ENCODE assay signal across 28 mouse cellular contexts in the genomic region with DNA sequence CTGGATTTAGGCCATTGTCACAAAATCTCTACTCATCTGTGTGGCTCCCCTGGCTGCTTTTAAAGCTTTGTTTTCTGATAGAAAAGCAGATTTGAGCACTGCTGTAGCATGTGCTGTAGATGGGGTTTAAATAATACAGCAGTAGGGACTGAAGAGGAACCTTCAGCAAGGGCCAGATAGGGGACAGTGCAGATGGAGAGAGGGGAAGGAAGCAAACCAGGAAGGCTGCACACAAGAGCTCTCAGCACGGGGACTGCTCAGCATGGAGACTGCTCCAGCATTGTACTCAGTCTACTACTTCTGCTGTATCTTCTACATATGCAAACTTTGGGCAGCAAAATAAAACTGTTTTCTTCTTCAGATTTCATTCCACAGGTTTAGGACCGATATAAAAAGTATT.
DNase-seq lines count a peak whose midpoint lies in the region; ATAC-seq and TF ChIP-seq lines count a peak whose summit lies in the region.
"Had no signal": no experiment of that assay in that cellular context is flagged by ENCODE, and none has a peak within 500 bp of the region (broad histone marks: within the 10 kb centered on the region; RNA-seq: fewer than 3 reads in every experiment).

No protein-coding gene starts in this region.

- no peak overlapping the region for H3K27ac ChIP-seq in MEL (ENCODE audit: control insufficient read depth, low read depth, low read length)
- H3K27ac ChIP-seq: embryonic facial prominence, embryonic 10.5 days; embryonic facial prominence, embryonic 13.5 days; forebrain, embryonic 12.5 days; heart, adult 2 months; heart, embryonic 10.5 days; heart, embryonic 13.5 days; hindbrain, embryonic 12.5 days; hindbrain, embryonic 15.5 days had no signal

- H3K9ac ChIP-seq in MEL (ENCODE audit: control insufficient read depth, low read depth, low read length, poor library complexity, severe bottlenecking): no peak overlapping the region
- H3K9ac ChIP-seq: embryonic facial prominence, embryonic 13.5 days; forebrain, embryonic 12.5 days; forebrain, postnatal 0 days; heart, embryonic 13.5 days; hindbrain, embryonic 12.5 days; hindbrain, embryonic 15.5 days had no signal

- no peak for TF ChIP-seq EP300 in MEL (IDR thresholded peaks at IDR 0.05; ENCODE audit: low read depth in 1 of 2, low read length in 2 of 2)

- H3K79me2 ChIP-seq in MEL (ENCODE audit: control insufficient read depth, insufficient read depth, low read length, poor library complexity): no peaks in the 10 kb centered on the region
- H3K79me2 ChIP-seq in myocyte (ENCODE audit: control insufficient read depth, insufficient read depth): peaks cover 86% of the 10 kb centered on the region

- DNase-seq in frontal cortex, postnatal 10 days (ENCODE audit: low spot score in 2 of 2): no peak
- DNase-seq in MEL (ENCODE audit: low read depth, low spot score): peak; percentile 30
- DNase-seq in cerebellum, adult 9-10 months: no peak
- no peak for DNase-seq in thymus, postnatal 36 days
- DNase-seq: adrenal gland, adult 2 months; adrenal gland, postnatal 14 days; cerebellum, adult 11 months; cerebellum, adult 2 months; cerebellum, postnatal 10 days; cerebellum, postnatal 36 days; forebrain, postnatal 0 days; gastrocnemius, postnatal 10 days; gastrocnemius, postnatal 36 days; heart, adult 2 months; heart, postnatal 14 days; heart, postnatal 4 days had no signal

- H3K4me3 ChIP-seq in MEL (ENCODE audit: control insufficient read depth in 1 of 2, insufficient read depth in 1 of 2, low read depth in 2 of 2, low read length in 2 of 2) (no peak overlapping the region), myocyte (no peak overlapping the region)
- H3K4me3 ChIP-seq: embryonic facial prominence, embryonic 10.5 days; embryonic facial prominence, embryonic 13.5 days; erythroblast, embryonic 14.5 days; forebrain, embryonic 12.5 days; heart, adult 2 months; heart, embryonic 10.5 days; heart, embryonic 13.5 days; hindbrain, embryonic 12.5 days; hindbrain, embryonic 15.5 days had no signal

- TF ChIP-seq CTCF in MEL (IDR thresholded peaks at IDR 0.05 in 2 of 3, conservative IDR thresholded peaks at IDR 0.05 in 1 of 3; ENCODE audit: control insufficient read depth in 1 of 3, insufficient read depth in 1 of 3, low read depth in 2 of 3, low read length in 3 of 3, poor library complexity in 1 of 3, severe bottlenecking in 1 of 3): no peak

- no peaks in the 10 kb centered on the region for H3K36me3 ChIP-seq in MEL (ENCODE audit: control insufficient read depth in 1 of 2, insufficient read depth in 2 of 2, low read length in 2 of 2)
- H3K36me3 ChIP-seq in myocyte (ENCODE audit: control insufficient read depth, insufficient read depth): no peaks in the 10 kb centered on the region
- H3K36me3 ChIP-seq: embryonic facial prominence, embryonic 10.5 days; embryonic facial prominence, embryonic 13.5 days; forebrain, embryonic 12.5 days; heart, embryonic 10.5 days; heart, embryonic 13.5 days; hindbrain, embryonic 12.5 days; hindbrain, embryonic 15.5 days had no signal

- peaks cover 0 to 10% of the 10 kb centered on the region in 2 experiments; a peak in 3 of 4 replicates for H3K27me3 ChIP-seq in MEL (ENCODE audit: control insufficient read depth in 1 of 2, insufficient read depth in 2 of 2, low read length in 2 of 2)
- H3K27me3 ChIP-seq in myocyte (ENCODE audit: control insufficient read depth, insufficient read depth, insufficient read length): no peaks in the 10 kb centered on the region
- H3K27me3 ChIP-seq: embryonic facial prominence, embryonic 13.5 days; forebrain, embryonic 12.5 days; heart, embryonic 13.5 days; hindbrain, embryonic 12.5 days; hindbrain, embryonic 15.5 days had no signal

- H3K9me3 ChIP-seq in MEL (replicated peaks; ENCODE audit: insufficient read depth, low read length): no peaks in the 10 kb centered on the region
- H3K9me3 ChIP-seq: embryonic facial prominence, embryonic 10.5 days; embryonic facial prominence, embryonic 13.5 days; forebrain, embryonic 12.5 days; heart, embryonic 10.5 days; heart, embryonic 13.5 days; hindbrain, embryonic 12.5 days; hindbrain, embryonic 15.5 days had no signal

- 0 out of 2 replicates have a peak, but pooled peaks have one; percentile 11 for ATAC-seq in frontal cortex, adult (ENCODE audit: low TSS enrichment)
- ATAC-seq in common myeloid progenitor, adult 5-6 weeks (replicated peaks; ENCODE audit: low read depth, poor library complexity, severe bottlenecking): peak; percentile 84
- ATAC-seq: forebrain, postnatal 0 days; intestine, postnatal 0 days had no signal

- TF ChIP-seq RAD21 in MEL (IDR thresholded peaks at IDR 0.05; ENCODE audit: low read depth, low read length): no peak

- no peaks in the 10 kb centered on the region for H3K4me1 ChIP-seq in MEL (ENCODE audit: control insufficient read depth in 1 of 2, insufficient read depth in 2 of 2, low read length in 2 of 2)
- H3K4me1 ChIP-seq: embryonic facial prominence, embryonic 10.5 days; embryonic facial prominence, embryonic 13.5 days; heart, embryonic 10.5 days had no signal

- TF ChIP-seq POLR2A in MEL (IDR thresholded peaks at IDR 0.05; ENCODE audit: control insufficient read depth in 1 of 2, insufficient read depth in 1 of 2, low read depth in 1 of 2, low read length in 2 of 2, poor library complexity in 1 of 2): no peak
- no peak for TF ChIP-seq POLR2A in myocyte (IDR thresholded peaks at IDR 0.05; ENCODE audit: insufficient read length, low read depth)

- H3K4me2 ChIP-seq in myocyte (ENCODE audit: low read depth): no peak overlapping the region
- H3K4me2 ChIP-seq: embryonic facial prominence, embryonic 13.5 days; forebrain, embryonic 12.5 days; heart, embryonic 13.5 days; hindbrain, embryonic 12.5 days; hindbrain, embryonic 15.5 days had no signal

- H3ac ChIP-seq in myocyte (ENCODE audit: control insufficient read depth, insufficient read length): no peak overlapping the region

TF ChIP-seq in MEL, 35 proteins besides CTCF, POLR2A, EP300 and RAD21:
- TF ChIP-seq RCOR1 (IDR thresholded peaks at IDR 0.05; ENCODE audit: low read depth, low read length) (no peak), NRF1 (IDR thresholded peaks at IDR 0.05; ENCODE audit: insufficient read depth, low read depth, low read length, poor library complexity, severe bottlenecking) (no peak), USF1 (IDR thresholded peaks at IDR 0.05; ENCODE audit: low read depth, low read length) (no peak), POLR2AphosphoS2 (IDR thresholded peaks at IDR 0.05; ENCODE audit: low read length) (no peak), ELF1 (IDR thresholded peaks at IDR 0.05; ENCODE audit: low read depth, low read length) (no peak), USF2 (IDR thresholded peaks at IDR 0.05; ENCODE audit: borderline replicate concordance in 1 of 2, insufficient read depth in 1 of 2, low read depth in 1 of 2, low read length in 2 of 2) (no peak), TCF12 (IDR thresholded peaks at IDR 0.05; ENCODE audit: low read depth, low read length) (no peak), NELFE (IDR thresholded peaks at IDR 0.05; ENCODE audit: low read depth, low read length) (no peak), GATA1 (IDR thresholded peaks at IDR 0.05; ENCODE audit: low read depth, low read length) (no peak), POLR2AphosphoS5 (IDR thresholded peaks at IDR 0.05; ENCODE audit: borderline replicate concordance, low read depth, low read length) (no peak), HCFC1 (IDR thresholded peaks at IDR 0.05; ENCODE audit: low read depth, low read length) (no peak), JUND (IDR thresholded peaks at IDR 0.05; ENCODE audit: low read depth, low read length) (no peak), UBTF (IDR thresholded peaks at IDR 0.05; ENCODE audit: borderline replicate concordance, insufficient read depth, low read depth, low read length) (no peak), E2F4 (IDR thresholded peaks at IDR 0.05; ENCODE audit: borderline replicate concordance, low read depth, low read length) (no peak), TBP (IDR thresholded peaks at IDR 0.05; ENCODE audit: low read depth, low read length) (no peak), GABPA (IDR thresholded peaks at IDR 0.05; ENCODE audit: low read depth, low read length) (no peak), MAFK (IDR thresholded peaks at IDR 0.05; ENCODE audit: borderline replicate concordance, low read depth, low read length) (no peak), BHLHE40 (IDR thresholded peaks at IDR 0.05; ENCODE audit: borderline replicate concordance, low read depth, low read length) (no peak)

TF ChIP-seq in myocyte, 11 proteins besides CTCF, POLR2A, EP300 and RAD21:
- peak; percentile 19 for TF ChIP-seq POLR2AphosphoS2 (IDR thresholded peaks at IDR 0.05; ENCODE audit: insufficient read length, low read depth)
- TF ChIP-seq TCF3 (IDR thresholded peaks at IDR 0.05; ENCODE audit: insufficient read length, low read depth): no peak
